Mouse (Mus musculus): ENCODE measurements around the gene Sgip1. TPM values are rescaled to one million over a fixed set of nuclear protein-coding genes. Genes with fewer than 3 reads are reported as not detected.

Gene Sgip1
- polyA plus RNA-seq (2012) = 0.10 and 1.00 TPM in 2 replicates

GRCm38 (mm10) chr4:102741287-102741686 is at the start of gene Sgip1:
Gene Sgip1, plus strand, starts transcription at chr4:102741297.

GRCm38 (mm10) chr4:102978440-102978839 is 237.3 kb downstream of the Sgip1 start, which contains the start of gene Tctex1d1:
Gene Tctex1d1, plus strand, starts transcription at chr4:102978606.

Other genes starting within 250 kb of the Sgip1 start
- gene Tctex1d1, start 237.3 kb downstream of the Sgip1 start, polyA plus RNA-seq (2012) = 2.1 TPM in 1 of 2 replicates, not detected in the other

All from megakaryocyte-erythroid progenitor cell, adult 5 weeks (primary cell).